Mouse (Mus musculus): ENCODE measurements around the gene Fsd1. TPM values are rescaled to one million over a fixed set of nuclear protein-coding genes. Genes with fewer than 3 reads are reported as not detected.

The Fsd1 gene
- polyA plus RNA-seq, 1 experiment from 2014 or later, result 218 TPM

DNA sequence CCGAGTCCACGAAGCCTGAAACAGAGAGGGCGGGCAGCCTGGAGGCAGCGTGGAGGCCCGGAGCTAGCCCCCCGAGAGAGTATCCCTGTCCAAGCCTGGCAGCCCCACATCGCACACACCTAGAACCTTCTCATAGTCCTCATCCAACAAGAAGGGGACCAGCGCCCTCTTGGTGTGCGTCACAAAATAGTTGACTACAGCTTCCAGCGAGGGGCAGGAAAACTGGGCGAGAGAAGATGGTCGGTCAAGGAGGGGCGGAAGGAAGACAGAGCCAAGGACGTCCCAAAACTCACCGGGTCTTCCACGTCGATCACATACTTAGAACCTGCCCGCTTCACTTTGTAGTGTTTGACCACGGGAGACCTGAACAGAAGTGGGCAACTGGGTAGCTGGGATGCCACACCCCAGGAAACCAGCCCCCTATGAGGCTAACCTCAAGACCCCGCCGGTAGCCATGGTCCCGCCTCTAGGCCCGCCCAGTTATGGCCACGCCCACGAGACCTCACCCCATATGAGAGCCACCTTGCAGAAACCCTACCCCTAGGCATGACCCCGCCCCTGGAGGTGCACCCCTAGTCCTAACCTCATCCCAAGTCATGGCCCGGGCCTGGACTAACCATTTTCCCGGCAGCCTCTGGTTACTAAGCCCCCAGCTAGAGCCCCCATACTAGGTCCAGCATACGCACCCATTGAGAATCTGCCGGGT is 13.6 kb downstream of the Fsd1 start:
- no peaks in the 10 kb centered on the region for H3K4me1 ChIP-seq (ENCODE audit: control insufficient read depth, insufficient read depth, low read length)
- WGBS, result 7% methylated on average over 30 of the region's 30 CpGs
- H3K4me2 ChIP-seq (ENCODE audit: low read length), result 0 out of 2 replicates have a peak overlapping the region, but pooled peaks have one; percentile 6
- peaks cover 9% of the 10 kb centered on the region for H3K27me3 ChIP-seq (ENCODE audit: control insufficient read depth, insufficient read depth, low read depth, low read length)
- H3K36me3 ChIP-seq (ENCODE audit: control insufficient read depth, insufficient read depth, low read length), result peaks cover 18% of the 10 kb centered on the region
- no peak overlapping the region for H3K27ac ChIP-seq (ENCODE audit: low read length)
- no peak overlapping the region for H3K9ac ChIP-seq (ENCODE audit: low read depth, low read length)
- no peak overlapping the region for H3K4me3 ChIP-seq (ENCODE audit: low read depth, low read length)
- H3K9me3 ChIP-seq (replicated peaks; ENCODE audit: control insufficient read depth, low read length, poor library complexity, severe bottlenecking), result no peaks in the 10 kb centered on the region
- 0 out of 2 replicates have a peak, but pooled peaks have one; percentile 22 for ATAC-seq

DNA sequence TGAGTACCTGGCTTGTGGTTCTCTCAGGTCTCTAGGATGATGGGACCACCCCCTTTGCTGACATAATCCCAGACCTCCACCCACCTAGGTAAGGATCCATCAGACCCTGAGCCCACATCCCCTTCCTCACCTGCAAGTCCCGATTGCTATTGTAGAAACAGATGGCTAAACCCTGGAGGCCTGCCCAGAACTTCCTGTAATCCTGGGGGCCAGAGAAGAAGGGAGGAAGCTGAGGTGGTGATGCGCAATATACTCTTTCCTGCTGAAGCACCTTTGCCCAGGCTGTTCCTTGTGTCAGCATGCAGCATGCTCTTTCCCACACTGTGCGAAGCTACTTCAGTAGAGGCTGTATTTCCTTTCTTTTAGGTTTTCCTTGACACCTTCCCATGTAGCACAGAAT is 16.7 kb downstream of the Fsd1 start:
- H3K36me3 ChIP-seq (ENCODE audit: control insufficient read depth, insufficient read depth, low read length), result no peaks in the 10 kb centered on the region
- H3K4me2 ChIP-seq (ENCODE audit: low read length), result no peak overlapping the region
- no peak overlapping the region for H3K4me3 ChIP-seq (ENCODE audit: low read depth, low read length)
- no peaks in the 10 kb centered on the region for H3K9me3 ChIP-seq (replicated peaks; ENCODE audit: control insufficient read depth, low read length, poor library complexity, severe bottlenecking)
- no peak for ATAC-seq
- H3K27ac ChIP-seq (ENCODE audit: low read length), result no peak overlapping the region
- peaks cover 9% of the 10 kb centered on the region for H3K27me3 ChIP-seq (ENCODE audit: control insufficient read depth, insufficient read depth, low read depth, low read length)
- WGBS, result 96% methylated on average over 3 of the region's 3 CpGs
- H3K4me1 ChIP-seq (ENCODE audit: control insufficient read depth, insufficient read depth, low read length), result peaks cover 5% of the 10 kb centered on the region; the same call in 1 of the 2 replicates
- H3K9ac ChIP-seq (ENCODE audit: low read depth, low read length), result no peak overlapping the region

DNA sequence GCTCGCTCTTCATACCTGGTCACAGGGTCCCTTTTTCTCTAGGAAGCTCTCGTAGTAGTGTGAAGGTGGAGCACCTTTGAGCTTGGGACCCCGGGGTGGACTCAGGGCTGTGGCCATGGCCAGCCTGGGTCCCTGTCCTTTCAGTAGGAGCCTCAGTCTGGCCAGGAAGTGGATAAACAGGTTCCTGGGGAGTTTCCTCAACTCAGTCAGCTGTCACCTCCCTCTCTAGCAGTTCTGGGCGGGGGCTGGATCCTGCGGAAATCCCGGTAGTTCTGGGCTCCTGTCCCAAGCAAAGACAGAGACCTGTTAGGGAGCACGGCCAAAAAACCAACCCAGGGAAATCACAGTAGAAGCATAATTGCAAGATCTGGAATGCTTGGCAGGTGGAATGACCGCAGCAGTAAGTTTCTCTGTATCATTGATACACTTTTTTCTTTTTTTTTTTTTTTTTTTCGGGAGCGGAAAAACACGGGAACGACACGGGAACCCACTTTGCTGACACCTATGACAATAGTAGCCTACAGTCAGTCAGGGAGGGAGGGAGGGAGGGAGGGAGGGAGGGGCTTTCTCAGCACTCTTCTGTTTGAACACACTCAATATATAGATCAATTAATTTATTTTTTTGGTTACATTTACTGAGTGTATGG is 19.2 kb downstream of the Fsd1 start, which contains the start of the genes Stap2 and Mpnd:
TSS of gene Stap2 (minus strand) at position 170 of the 647 bp plus-strand sequence.
TSS of gene Mpnd (plus strand) at position 297 of the 647 bp plus-strand sequence.
- Histone ChIP-seq H3K4me3 (ENCODE audit: low read depth, low read length) (no peak within 1 kb of the TSS), H3K27ac (ENCODE audit: low read length) (no peak within 1 kb of the TSS), H3K36me3 (ENCODE audit: control insufficient read depth, insufficient read depth, low read length) (no peaks in the 10 kb centered on the region), H3K4me1 (ENCODE audit: control insufficient read depth, insufficient read depth, low read length) (peaks cover 14% of the 10 kb centered on the region), H3K9ac (ENCODE audit: low read depth, low read length) (no peak within 1 kb of the TSS), H3K4me2 (ENCODE audit: low read length) (no peak within 1 kb of the TSS), H3K9me3 (replicated peaks; ENCODE audit: control insufficient read depth, low read length, poor library complexity, severe bottlenecking) (no peaks in the 10 kb centered on the region), H3K27me3 (ENCODE audit: control insufficient read depth, insufficient read depth, low read depth, low read length) (peaks cover 4% of the 10 kb centered on the region)
- no peak for ATAC-seq
- WGBS, result 65% methylated on average over 13 of the region's 13 CpGs

DNA sequence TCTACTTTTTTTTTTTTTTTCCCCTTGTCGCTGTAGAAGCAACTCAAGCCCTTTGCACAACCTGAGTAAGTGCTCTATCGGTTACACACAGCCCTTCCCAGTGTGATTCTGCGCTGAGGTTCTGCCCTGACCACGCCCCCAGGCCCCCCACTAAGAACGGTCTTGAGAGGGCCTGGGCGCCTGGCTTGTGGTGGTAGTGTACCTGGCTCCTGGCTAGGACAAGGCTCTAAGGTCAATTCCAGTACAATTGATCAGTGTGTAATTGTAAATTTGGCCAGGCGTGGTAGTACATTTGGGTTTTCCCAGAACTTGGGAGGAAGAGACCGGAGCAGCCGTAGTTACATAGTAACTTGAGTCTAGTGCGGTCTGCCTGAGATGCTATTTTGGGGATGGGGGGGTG is 20.6 kb downstream of the Fsd1 start:
- no peak overlapping the region for H3K27ac ChIP-seq (ENCODE audit: low read length)

DNA sequence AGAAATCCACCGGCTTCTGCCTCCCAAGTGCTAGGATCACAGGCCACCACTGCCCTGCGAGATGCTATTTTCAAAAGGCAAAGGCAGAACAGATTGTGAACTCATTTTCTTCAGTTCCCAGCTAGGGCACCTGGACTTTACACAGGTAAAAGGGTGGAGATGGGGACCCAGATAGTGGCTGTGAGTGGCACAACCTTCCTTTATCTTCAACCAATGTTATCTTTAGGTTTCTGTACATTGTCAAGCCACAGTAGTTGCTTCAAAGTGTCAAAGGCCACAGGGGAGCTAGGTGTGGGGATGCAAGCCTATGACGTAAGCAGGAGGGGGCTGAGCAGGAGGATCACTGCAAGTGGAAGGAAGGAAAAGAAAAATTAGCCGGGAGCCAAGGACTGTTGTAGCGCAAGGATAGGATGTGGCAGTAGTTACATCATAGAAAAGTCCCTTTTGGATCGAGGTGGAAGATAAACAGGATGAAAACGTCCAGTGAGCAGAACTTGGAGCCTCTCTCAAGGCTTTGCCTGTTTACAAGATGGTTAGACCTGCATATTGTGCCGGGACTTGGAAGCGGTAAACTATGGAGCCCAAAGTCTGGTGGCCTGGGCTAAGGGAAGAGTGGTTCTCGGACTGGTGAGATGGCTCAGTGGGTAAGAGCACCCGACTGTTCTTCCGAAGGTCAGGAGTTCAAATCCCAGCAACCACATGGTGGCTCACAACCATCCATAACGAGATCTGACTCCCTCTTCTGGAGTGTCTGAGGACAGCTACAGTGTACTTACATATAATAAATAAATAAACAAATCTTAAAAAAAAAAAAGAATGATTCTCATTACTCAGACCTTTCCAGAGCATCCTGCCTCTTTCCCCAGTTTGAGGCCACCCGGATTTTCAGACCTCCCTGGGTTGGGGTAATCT is 21.4 kb downstream of the Fsd1 start:
- peak overlapping the region; percentile 79 for H3K4me3 ChIP-seq (ENCODE audit: low read depth, low read length)
- no peaks in the 10 kb centered on the region; the same call in 1 of the 2 replicates for H3K27me3 ChIP-seq (ENCODE audit: control insufficient read depth, insufficient read depth, low read depth, low read length)
- no peaks in the 10 kb centered on the region for H3K9me3 ChIP-seq (replicated peaks; ENCODE audit: control insufficient read depth, low read length, poor library complexity, severe bottlenecking)
- WGBS, result 34% methylated on average over 13 of the region's 14 CpGs
- peak overlapping the region; percentile 95 for H3K4me2 ChIP-seq (ENCODE audit: low read length)
- peak; percentile 27 for ATAC-seq
- peaks cover 26% of the 10 kb centered on the region for H3K4me1 ChIP-seq (ENCODE audit: control insufficient read depth, insufficient read depth, low read length)
- H3K27ac ChIP-seq (ENCODE audit: low read length), result peak overlapping the region; percentile 97
- H3K9ac ChIP-seq (ENCODE audit: low read depth, low read length), result no peak overlapping the region
- no peaks in the 10 kb centered on the region; the same call in 1 of the 2 replicates for H3K36me3 ChIP-seq (ENCODE audit: control insufficient read depth, insufficient read depth, low read length)

More for the DNA sequence above, 20.6 kb downstream of the Fsd1 start:
- no peak overlapping the region for H3K4me2 ChIP-seq (ENCODE audit: low read length)
- H3K4me3 ChIP-seq (ENCODE audit: low read depth, low read length), result no peak overlapping the region
- H3K4me1 ChIP-seq (ENCODE audit: control insufficient read depth, insufficient read depth, low read length), result peaks cover 24% of the 10 kb centered on the region
- WGBS, result 54% methylated on average over 10 of the region's 10 CpGs
- H3K27me3 ChIP-seq (ENCODE audit: control insufficient read depth, insufficient read depth, low read depth, low read length), result no peaks in the 10 kb centered on the region; the same call in 1 of the 2 replicates
- ATAC-seq, result no peak
- no peak overlapping the region for H3K9ac ChIP-seq (ENCODE audit: low read depth, low read length)
- H3K36me3 ChIP-seq (ENCODE audit: control insufficient read depth, insufficient read depth, low read length), result no peaks in the 10 kb centered on the region; the same call in 1 of the 2 replicates
- no peaks in the 10 kb centered on the region for H3K9me3 ChIP-seq (replicated peaks; ENCODE audit: control insufficient read depth, low read length, poor library complexity, severe bottlenecking)

DNA sequence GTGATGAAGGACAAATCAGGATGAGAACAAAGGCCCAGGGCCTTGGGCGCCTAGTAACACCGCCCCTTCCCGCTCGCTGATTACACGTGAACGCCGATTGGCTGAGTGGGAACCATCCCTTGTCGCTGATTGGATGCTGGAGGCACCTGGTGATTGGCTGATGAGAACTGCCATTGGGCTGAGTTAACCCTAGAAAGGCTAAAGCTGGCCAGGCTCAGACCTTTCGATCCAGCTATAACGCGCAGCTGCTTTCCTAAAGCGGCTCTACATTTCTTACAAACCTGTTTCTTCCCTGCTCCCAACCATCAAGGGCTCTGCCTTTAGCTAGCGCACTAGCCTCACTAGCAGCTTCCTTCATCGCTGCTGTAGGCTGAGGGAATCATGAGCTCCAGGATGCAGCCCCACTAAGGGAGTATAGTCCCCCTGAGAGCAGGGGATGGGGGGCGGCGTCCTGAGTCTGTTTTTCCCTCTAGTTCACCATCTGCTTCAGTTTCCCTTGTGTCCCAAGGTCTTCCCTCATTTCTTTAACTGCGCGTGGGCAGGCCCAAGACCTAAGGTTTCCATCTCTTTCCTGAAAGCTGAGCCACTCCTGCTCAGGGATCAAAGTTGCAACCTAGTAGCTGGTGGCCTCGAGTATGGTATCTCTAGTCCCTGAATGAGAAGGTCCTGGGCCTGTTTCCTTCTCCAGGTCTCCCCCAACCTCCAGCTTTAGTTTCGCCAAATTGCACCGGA is 22.2 kb downstream of the Fsd1 start:
- WGBS, result under 1% methylated on average over 21 of the region's 21 CpGs
- peak; percentile 94 for ATAC-seq

GRCm38 (mm10) chr17:56009088-56009961 is 23.0 kb downstream of the Fsd1 start:
- H3K27me3 ChIP-seq (ENCODE audit: control insufficient read depth, insufficient read depth, low read depth, low read length), result no peaks in the 10 kb centered on the region
- ATAC-seq, result peak; percentile 94
- WGBS, result under 1% methylated on average over 60 of the region's 62 CpGs
- no peaks in the 10 kb centered on the region for H3K9me3 ChIP-seq (replicated peaks; ENCODE audit: control insufficient read depth, low read length, poor library complexity, severe bottlenecking)
- peaks cover 26% of the 10 kb centered on the region for H3K4me1 ChIP-seq (ENCODE audit: control insufficient read depth, insufficient read depth, low read length)
- peak overlapping the region; percentile 79 for H3K4me3 ChIP-seq (ENCODE audit: low read depth, low read length)
- peak overlapping the region; percentile 89 for H3K9ac ChIP-seq (ENCODE audit: low read depth, low read length)
- peak overlapping the region; percentile 95 for H3K4me2 ChIP-seq (ENCODE audit: low read length)
- peak overlapping the region; percentile 97 for H3K27ac ChIP-seq (ENCODE audit: low read length)
- H3K36me3 ChIP-seq (ENCODE audit: control insufficient read depth, insufficient read depth, low read length), result peaks cover 5% of the 10 kb centered on the region; the same call in 1 of the 2 replicates

More for the DNA sequence above, 22.2 kb downstream of the Fsd1 start:
- Histone ChIP-seq H3K36me3 (ENCODE audit: control insufficient read depth, insufficient read depth, low read length) (peaks cover 3% of the 10 kb centered on the region; the same call in 1 of the 2 replicates), H3K9me3 (replicated peaks; ENCODE audit: control insufficient read depth, low read length, poor library complexity, severe bottlenecking) (no peaks in the 10 kb centered on the region), H3K27ac (ENCODE audit: low read length) (peak overlapping the region; percentile 97), H3K4me3 (ENCODE audit: low read depth, low read length) (peak overlapping the region; percentile 79), H3K9ac (ENCODE audit: low read depth, low read length) (peak overlapping the region; percentile 89), H3K4me1 (ENCODE audit: control insufficient read depth, insufficient read depth, low read length) (peaks cover 26% of the 10 kb centered on the region), H3K4me2 (ENCODE audit: low read length) (peak overlapping the region; percentile 95), H3K27me3 (ENCODE audit: control insufficient read depth, insufficient read depth, low read depth, low read length) (no peaks in the 10 kb centered on the region; the same call in 1 of the 2 replicates)

Measured in midbrain, embryonic 16.5 days (tissue).